Mouse (Mus musculus) hindbrain, embryonic 11.5 days (tissue): ENCODE data around the gene Olfr906. TPM values are rescaled to one million over a fixed set of nuclear protein-coding genes. Genes with fewer than 3 reads are reported as not detected.

ENCODE experiments used
- polyA plus RNA-seq: library from polyadenylated mRNA; unstranded; fragments of >200 nt; fragmentation: Nextera tagmentation; extraction: Ambion mirVana; gene quantifications from 2 replicates; pipeline ENCODE4 v1.2.1, GENCODE M21; 2014

The Olfr906 gene
- polyA plus RNA-seq, 1 experiment from 2014 or later = not detected

Other genes with a start within 250 kb of the Olfr906 start
- gene Olfr143, start 234.3 kb upstream of the Olfr906 start, polyA plus RNA-seq = not detected in 2 replicates
- not detected in 2 replicates for gene Olfr895, start 219.2 kb upstream of the Olfr906 start, polyA plus RNA-seq
- not detected in 2 replicates for gene Olfr896-ps1, start 196.0 kb upstream of the Olfr906 start, polyA plus RNA-seq
- gene Olfr25, start 158.0 kb upstream of the Olfr906 start, polyA plus RNA-seq = not detected in 2 replicates
- not detected in 2 replicates for gene Olfr898, start 138.7 kb upstream of the Olfr906 start, polyA plus RNA-seq
- not detected in 2 replicates for gene Olfr250, start 120.2 kb upstream of the Olfr906 start, polyA plus RNA-seq
- gene Olfr251, start 110.0 kb upstream of the Olfr906 start, polyA plus RNA-seq = not detected in 2 replicates
- gene Olfr147, start 85.4 kb upstream of the Olfr906 start, polyA plus RNA-seq = not detected in 2 replicates
- gene Olfr901, start 57.6 kb upstream of the Olfr906 start, polyA plus RNA-seq = not detected in 2 replicates
- not detected in 2 replicates for gene Olfr902, start 39.4 kb upstream of the Olfr906 start, polyA plus RNA-seq
- gene Olfr904, start 23.9 kb upstream of the Olfr906 start, polyA plus RNA-seq = not detected in 2 replicates
- gene Olfr905, start 16.0 kb upstream of the Olfr906 start, polyA plus RNA-seq = not detected in 2 replicates
- not detected in 2 replicates for gene Olfr907, start 8.7 kb downstream of the Olfr906 start, polyA plus RNA-seq
- gene Olfr911-ps1, start 34.5 kb downstream of the Olfr906 start, polyA plus RNA-seq = not detected in 2 replicates
- gene Olfr910, start 50.8 kb downstream of the Olfr906 start, polyA plus RNA-seq = not detected in 2 replicates
- not detected in 2 replicates for gene Olfr912, start 93.1 kb downstream of the Olfr906 start, polyA plus RNA-seq
- gene Olfr913, start 105.7 kb downstream of the Olfr906 start, polyA plus RNA-seq = not detected in 2 replicates
- gene Olfr914, start 118.0 kb downstream of the Olfr906 start, polyA plus RNA-seq = not detected in 2 replicates
- gene Olfr916, start 172.8 kb downstream of the Olfr906 start, polyA plus RNA-seq = not detected in 2 replicates
- not detected in 2 replicates for gene Olfr917, start 178.8 kb downstream of the Olfr906 start, polyA plus RNA-seq
- not detected in 2 replicates for gene Olfr918, start 187.5 kb downstream of the Olfr906 start, polyA plus RNA-seq
- not detected in 2 replicates for gene Olfr919, start 216.6 kb downstream of the Olfr906 start, polyA plus RNA-seq
- gene Vwa5a, start 231.2 kb downstream of the Olfr906 start, polyA plus RNA-seq = 9.9 and 11.1 TPM in 2 replicates